Mouse (Mus musculus): Measurements from ENCODE around the gene Klf16. TPM values are rescaled to one million over a fixed set of nuclear protein-coding genes. Genes with fewer than 3 reads are reported as not detected.

Gene Klf16
- polyA plus RNA-seq, 1 experiment from 2014 or later: 10.2 TPM

DNA sequence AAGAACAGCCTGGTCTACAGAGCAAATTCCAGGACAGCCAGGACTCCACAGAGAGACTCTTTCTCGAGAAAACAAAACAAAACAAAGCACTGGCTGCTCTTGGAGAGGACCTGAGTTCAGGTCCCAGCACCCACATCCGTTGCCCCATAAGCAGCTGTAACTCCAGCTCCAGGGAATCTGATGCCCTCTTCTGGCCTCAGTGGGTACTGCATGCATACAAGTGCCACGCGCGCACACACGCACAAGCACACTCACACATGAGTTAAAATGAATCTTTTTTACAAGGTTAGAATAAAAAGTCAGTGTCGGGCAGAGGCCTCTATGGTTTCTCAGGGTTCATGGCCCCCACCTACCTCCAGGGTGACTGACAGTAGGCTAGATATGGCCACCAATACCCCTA is 53.8 kb downstream of the Klf16 start:
- Histone ChIP-seq H3K36me3 (no peaks in the 10 kb centered on the region), H3K4me1 (0 out of 2 replicates have a peak, but pooled peaks cover 7% of the 10 kb centered on the region), H3K9ac (no peak overlapping the region), H3K27ac (no peak overlapping the region), H3K9me3 (no peaks in the 10 kb centered on the region), H3K27me3 (no peaks in the 10 kb centered on the region), H3K4me3 (no peak overlapping the region), H3K4me2 (no peak overlapping the region)
- ATAC-seq (ENCODE audit: borderline replicate concordance, extremely low read depth, low FRiP score, low TSS enrichment): no peak
- 92% methylated on average over 7 of the region's 7 CpGs for WGBS

GRCm38 (mm10) chr10:80519287-80519686 is 57.8 kb downstream of the Klf16 start:
- Histone ChIP-seq H3K9ac (no peak overlapping the region), H3K4me1 (no peaks in the 10 kb centered on the region)

More at GRCm38 (mm10) chr10:80519287-80519686, 57.8 kb downstream of the Klf16 start:
- H3K4me3 ChIP-seq: no peak overlapping the region
- H3K36me3 ChIP-seq: no peaks in the 10 kb centered on the region
- H3K9me3 ChIP-seq: no peaks in the 10 kb centered on the region
- no peak overlapping the region for H3K4me2 ChIP-seq
- WGBS: 74% methylated on average over 2 of the region's 2 CpGs
- peaks cover 18% of the 10 kb centered on the region for H3K27me3 ChIP-seq
- no peak overlapping the region for H3K27ac ChIP-seq
- no peak for ATAC-seq (ENCODE audit: borderline replicate concordance, extremely low read depth, low FRiP score, low TSS enrichment)

Small RNA genes within 50 kb of the gene (microRNA-seq; reads per million reads assigned to microRNA genes)
- gene Mir6912: not detected

Other genes starting within 250 kb of the Klf16 start
- 3.4 and 4.0 TPM in 2 replicates for gene Pcsk4, start 247.8 kb downstream of the Klf16 start, polyA plus RNA-seq (2015; fragmentation: Nextera tagmentation; extraction: Ambion mirVana)
- 13.8 and 14.2 TPM in 2 replicates for gene Reep6, start 247.4 kb downstream of the Klf16 start, polyA plus RNA-seq (2015; fragmentation: Nextera tagmentation; extraction: Ambion mirVana)
- 2.5 and 3.4 TPM in 2 replicates for gene Adamtsl5, start 228.9 kb downstream of the Klf16 start, polyA plus RNA-seq (2015; fragmentation: Nextera tagmentation; extraction: Ambion mirVana)
- 0.74 and 1.0 TPM in 2 replicates for gene Plk5, start 220.9 kb downstream of the Klf16 start, polyA plus RNA-seq (2015; fragmentation: Nextera tagmentation; extraction: Ambion mirVana)
- 7.9 and 9.6 TPM in 2 replicates for gene Mex3d, start 189.7 kb downstream of the Klf16 start, polyA plus RNA-seq (2015; fragmentation: Nextera tagmentation; extraction: Ambion mirVana)
- gene Mbd3, start 177.8 kb downstream of the Klf16 start, polyA plus RNA-seq (2015; fragmentation: Nextera tagmentation; extraction: Ambion mirVana): 276 and 277 TPM in 2 replicates
- gene Uqcr11, start 170.5 kb downstream of the Klf16 start, polyA plus RNA-seq (2015; fragmentation: Nextera tagmentation; extraction: Ambion mirVana): 628 and 681 TPM in 2 replicates
- 122 and 126 TPM in 2 replicates for gene Tcf3, start 143.7 kb downstream of the Klf16 start, polyA plus RNA-seq (2015; fragmentation: Nextera tagmentation; extraction: Ambion mirVana)
- gene Onecut3, start 82.5 kb downstream of the Klf16 start, polyA plus RNA-seq (2015; fragmentation: Nextera tagmentation; extraction: Ambion mirVana): not detected in 2 replicates
- 0.05 and 0.16 TPM in 2 replicates for gene Atp8b3, start 38.2 kb downstream of the Klf16 start, polyA plus RNA-seq (2015; fragmentation: Nextera tagmentation; extraction: Ambion mirVana)
- 25.0 and 25.8 TPM in 2 replicates for gene Rexo1, start 15.8 kb downstream of the Klf16 start, polyA plus RNA-seq (2015; fragmentation: Nextera tagmentation; extraction: Ambion mirVana)
- gene Abhd17a, start 13.0 kb upstream of the Klf16 start, polyA plus RNA-seq (2015; fragmentation: Nextera tagmentation; extraction: Ambion mirVana): 122 and 133 TPM in 2 replicates
- gene Scamp4, start 25.6 kb upstream of the Klf16 start, polyA plus RNA-seq (2015; fragmentation: Nextera tagmentation; extraction: Ambion mirVana): 79.0 and 84.8 TPM in 2 replicates
- 9.1 TPM in 2 replicates for gene Adat3, start 25.6 kb upstream of the Klf16 start, polyA plus RNA-seq (2015; fragmentation: Nextera tagmentation; extraction: Ambion mirVana)
- 3.2 and 5.1 TPM in 2 replicates for gene Gm49322, start 28.7 kb upstream of the Klf16 start, polyA plus RNA-seq (2015; fragmentation: Nextera tagmentation; extraction: Ambion mirVana)
- 142 and 152 TPM in 2 replicates for gene Csnk1g2, start 45.5 kb upstream of the Klf16 start, polyA plus RNA-seq (2015; fragmentation: Nextera tagmentation; extraction: Ambion mirVana)
- 83.0 and 85.2 TPM in 2 replicates for gene Btbd2, start 79.8 kb upstream of the Klf16 start, polyA plus RNA-seq (2015; fragmentation: Nextera tagmentation; extraction: Ambion mirVana)
- gene Mknk2, start 100.8 kb upstream of the Klf16 start, polyA plus RNA-seq (2015; fragmentation: Nextera tagmentation; extraction: Ambion mirVana): 99.8 and 104 TPM in 2 replicates
- gene Mob3a, start 124.7 kb upstream of the Klf16 start, polyA plus RNA-seq (2015; fragmentation: Nextera tagmentation; extraction: Ambion mirVana): 44.5 and 44.7 TPM in 2 replicates
- gene Izumo4, start 124.9 kb upstream of the Klf16 start, polyA plus RNA-seq (2015; fragmentation: Nextera tagmentation; extraction: Ambion mirVana): 19.8 and 23.0 TPM in 2 replicates
- gene Ap3d1, start 164.9 kb upstream of the Klf16 start, polyA plus RNA-seq (2015; fragmentation: Nextera tagmentation; extraction: Ambion mirVana): 68.2 and 72.4 TPM in 2 replicates
- gene Dot1l, start 177.9 kb upstream of the Klf16 start, polyA plus RNA-seq (2015; fragmentation: Nextera tagmentation; extraction: Ambion mirVana): 15.5 and 18.3 TPM in 2 replicates
- gene Sf3a2, start 220.9 kb upstream of the Klf16 start, polyA plus RNA-seq (2015; fragmentation: Nextera tagmentation; extraction: Ambion mirVana): 60.1 and 64.7 TPM in 2 replicates
- gene Plekhj1, start 221.3 kb upstream of the Klf16 start, polyA plus RNA-seq (2015; fragmentation: Nextera tagmentation; extraction: Ambion mirVana): 116 and 118 TPM in 2 replicates
- gene Amh, start 227.9 kb upstream of the Klf16 start, polyA plus RNA-seq (2015; fragmentation: Nextera tagmentation; extraction: Ambion mirVana): 0.09 and 0.13 TPM in 2 replicates
- gene Jsrp1, start 236.2 kb upstream of the Klf16 start, polyA plus RNA-seq (2015; fragmentation: Nextera tagmentation; extraction: Ambion mirVana): 0.74 and 1.5 TPM in 2 replicates
- gene Oaz1, start 249.3 kb upstream of the Klf16 start, polyA plus RNA-seq (2015; fragmentation: Nextera tagmentation; extraction: Ambion mirVana): 1,965 and 1,985 TPM in 2 replicates